Mouse (Mus musculus) yolk sac, embryonic 10.5 days (tissue): ENCODE results near the gene Mpdz.

Experiments used
- DNase-seq: peaks from one replicate; pipeline ENCODE4 v3.0.0-alpha.2; 2017; ENCODE audit warnings: low spot score

The Mpdz gene

GRCm38 (mm10) chr4:81389263-81389662 is 53.4 kb downstream of the Mpdz start:
- DNase-seq, result no peak

DNA sequence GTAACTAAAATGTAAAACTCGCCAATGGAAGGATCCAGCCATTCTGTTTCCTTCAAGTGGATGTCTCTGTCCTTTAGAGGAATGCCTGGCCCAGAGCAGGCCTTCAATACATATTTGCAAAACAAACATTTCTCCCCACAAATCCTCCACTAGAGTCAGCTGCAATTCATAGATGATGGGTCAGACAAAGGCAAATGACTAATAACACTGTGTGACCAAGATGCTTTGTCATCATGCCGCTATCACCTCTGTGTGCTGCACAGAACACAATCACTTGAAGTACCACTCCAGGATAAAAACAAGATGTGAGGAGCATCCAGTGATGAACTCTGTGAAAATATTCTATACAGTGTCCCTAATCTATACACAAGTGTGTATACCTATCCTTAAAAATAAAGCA is 55.0 kb downstream of the Mpdz start:
- DNase-seq, result no peak

GRCm38 (mm10) chr4:81372355-81372754 is 70.3 kb downstream of the Mpdz start:
- no peak for DNase-seq

DNA sequence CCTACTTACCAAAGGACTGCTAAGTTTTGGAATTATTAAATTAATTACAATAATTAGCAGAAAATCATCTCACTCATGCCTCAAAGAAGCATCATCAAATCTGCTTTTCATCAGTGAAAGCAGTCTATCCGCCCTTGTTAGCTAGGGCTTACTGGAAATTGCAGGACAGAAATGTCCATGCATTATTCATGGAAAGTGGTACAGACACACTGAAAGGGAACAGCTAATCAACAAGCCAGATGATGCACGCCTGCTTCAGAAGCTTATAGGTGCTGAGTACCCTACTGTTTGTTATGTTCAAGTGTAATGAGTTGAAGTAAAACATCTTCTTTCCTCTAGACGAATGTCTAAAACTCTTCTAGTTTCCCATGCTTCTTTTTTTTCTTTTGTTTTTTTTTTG is 91.2 kb downstream of the Mpdz start:
- no peak for DNase-seq

DNA sequence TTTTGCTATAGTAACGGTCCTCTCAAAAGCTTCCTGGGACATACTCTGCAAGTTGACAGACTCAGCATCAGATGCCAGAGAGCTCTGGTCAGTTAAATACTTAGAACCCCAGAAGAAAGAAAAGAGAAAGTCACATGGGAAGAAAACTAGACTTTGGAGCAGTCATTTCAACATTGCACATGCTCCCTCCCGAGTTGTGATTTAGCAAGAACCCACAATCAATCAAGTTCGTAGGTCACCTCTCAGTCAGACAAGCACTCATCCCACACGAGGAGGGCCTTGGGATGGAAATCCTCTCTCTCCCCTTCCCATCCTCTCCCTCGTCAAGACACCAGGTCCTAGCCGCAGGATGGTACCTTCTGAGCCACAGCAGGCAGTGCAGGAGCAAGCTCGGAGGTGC is 94.0 kb downstream of the Mpdz start:
- DNase-seq, result no peak

DNA sequence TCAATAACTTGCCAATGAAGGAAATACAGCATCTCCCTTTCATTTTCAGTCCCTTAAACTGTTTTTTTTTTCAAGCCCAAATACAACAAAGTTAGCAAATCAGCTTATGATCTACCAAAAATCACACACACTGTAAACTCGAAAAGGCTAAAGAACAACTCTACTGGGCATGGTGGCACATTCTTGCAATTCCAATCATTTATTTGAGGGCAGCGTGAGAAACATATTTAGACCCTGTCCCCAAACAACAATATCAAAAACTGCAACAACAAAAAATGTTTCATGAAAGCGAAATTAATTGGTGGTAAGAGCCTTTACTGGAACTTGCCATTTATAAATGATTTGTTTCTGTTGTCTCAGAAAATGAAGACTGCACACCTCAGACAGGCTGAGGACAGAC is 97.5 kb downstream of the Mpdz start:
- no peak for DNase-seq

- no peak for DNase-seq
These were observed 109.0 kb downstream of the Mpdz start for GRCm38 (mm10) chr4:81333628-81333991.

DNA sequence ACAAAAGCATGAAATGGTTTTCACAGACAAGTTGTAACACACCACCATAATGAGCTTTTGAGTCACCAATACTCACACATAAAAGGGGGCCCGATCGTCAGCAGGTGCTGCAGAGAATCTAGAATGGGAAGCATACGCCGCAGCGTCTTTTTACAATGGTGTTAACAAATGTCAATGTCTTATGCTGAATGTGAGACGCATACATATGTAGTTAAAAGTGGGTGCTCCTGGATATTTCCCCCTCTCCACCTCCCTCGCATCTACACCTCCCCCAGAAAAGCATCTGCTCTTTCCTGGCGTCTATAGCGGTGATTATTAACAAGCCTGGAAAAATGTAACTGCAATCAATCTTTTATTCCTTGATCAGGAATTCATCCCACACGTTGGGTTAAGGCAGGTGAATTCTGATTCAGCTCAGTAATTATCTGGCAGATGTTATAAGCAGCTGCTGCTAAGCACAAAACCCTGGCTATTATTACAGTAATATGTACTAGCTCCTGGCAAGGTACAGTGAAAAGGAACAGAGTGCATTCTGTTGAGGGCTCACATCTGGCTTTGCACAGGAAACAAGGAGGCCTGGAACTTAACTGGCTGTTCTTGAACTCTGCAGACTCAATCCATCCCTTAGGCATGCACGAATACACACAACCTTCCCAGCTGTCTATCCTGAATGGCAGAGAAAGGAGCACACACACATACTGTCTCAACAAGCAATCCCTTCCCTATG is 109.6 kb downstream of the Mpdz start:
- no peak for DNase-seq

DNA sequence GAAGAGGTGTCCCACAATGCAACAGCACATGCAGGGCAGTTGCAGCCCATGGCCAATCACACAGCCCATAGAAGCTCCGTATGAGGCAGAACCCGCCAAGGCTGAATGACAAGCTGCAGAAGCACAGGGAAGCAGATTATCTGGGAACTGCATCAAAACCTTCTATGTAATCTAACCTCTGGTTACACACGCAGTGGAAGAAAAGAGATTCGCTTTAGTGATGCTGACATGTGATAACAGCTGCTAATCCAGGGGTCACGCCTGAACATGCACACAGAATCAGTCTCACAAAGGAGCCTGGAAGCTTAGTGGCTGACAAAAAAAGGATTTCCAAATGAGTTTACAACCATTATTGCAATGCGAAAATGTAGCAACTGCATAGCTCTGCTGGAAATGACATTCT is 110.2 kb downstream of the Mpdz start:
- DNase-seq, result no peak

- DNase-seq, result no peak
These were observed 114.9 kb downstream of the Mpdz start for GRCm38 (mm10) chr4:81327694-81328093.

DNA sequence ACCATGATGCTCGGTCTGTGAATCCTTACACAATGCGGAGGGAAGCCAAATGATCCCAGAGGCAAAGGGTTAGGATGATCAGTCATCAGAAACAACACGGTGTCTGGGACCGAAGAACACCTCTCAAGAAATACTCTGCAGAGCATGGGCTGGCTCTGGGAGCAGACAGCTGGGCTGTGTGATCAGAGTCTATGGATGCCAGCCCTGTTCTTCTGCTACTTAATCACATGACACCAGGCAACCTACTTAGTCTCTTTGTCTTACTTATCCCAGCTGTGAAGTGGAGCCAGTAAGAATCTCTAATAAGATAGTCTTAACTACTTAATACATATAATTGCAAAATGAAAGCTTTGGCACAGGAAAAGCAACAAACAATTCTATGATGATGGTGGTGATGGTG is 118.8 kb downstream of the Mpdz start:
- DNase-seq, result no peak

- DNase-seq, result no peak
These were observed 120.4 kb downstream of the Mpdz start for GRCm38 (mm10) chr4:81322232-81322631.

GRCm38 (mm10) chr4:81314618-81315017 is 128.0 kb downstream of the Mpdz start:
- DNase-seq, result no peak

GRCm38 (mm10) chr4:81313246-81313645 is 129.4 kb downstream of the Mpdz start:
- DNase-seq, result no peak

- DNase-seq, result no peak
These were observed 132.5 kb downstream of the Mpdz start for GRCm38 (mm10) chr4:81310168-81310474.

DNA sequence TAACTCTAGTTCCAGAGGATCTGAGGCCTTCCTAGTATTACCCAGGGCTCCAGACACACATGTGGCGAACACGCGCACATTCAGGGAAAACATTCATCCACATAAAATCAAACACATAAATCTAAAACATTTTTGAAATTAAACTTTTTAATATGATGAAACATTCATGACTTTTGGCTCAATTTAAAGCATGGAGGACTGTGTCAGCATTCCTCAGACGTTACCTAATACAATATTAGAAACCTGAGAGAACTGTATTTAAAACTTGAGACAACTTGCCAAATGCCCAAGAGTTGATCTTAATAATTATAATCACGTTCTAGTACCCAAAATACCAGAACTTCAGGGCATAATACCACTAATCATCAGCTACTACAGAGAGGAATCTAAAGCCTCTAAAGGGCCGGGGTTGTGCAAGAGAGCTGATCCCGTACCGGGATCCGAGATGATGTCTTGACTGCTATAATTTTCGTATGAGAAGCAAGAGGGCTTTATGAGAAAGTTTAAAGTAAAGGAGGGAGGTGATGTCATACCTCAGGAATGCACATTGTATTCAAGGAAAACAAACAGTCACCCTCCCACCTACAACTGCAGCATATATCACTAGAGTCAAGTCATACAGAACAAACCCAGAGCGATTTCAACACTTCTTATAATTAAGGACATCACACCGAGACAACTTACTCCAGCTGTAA is 133.0 kb downstream of the Mpdz start:
- DNase-seq, result no peak

DNA sequence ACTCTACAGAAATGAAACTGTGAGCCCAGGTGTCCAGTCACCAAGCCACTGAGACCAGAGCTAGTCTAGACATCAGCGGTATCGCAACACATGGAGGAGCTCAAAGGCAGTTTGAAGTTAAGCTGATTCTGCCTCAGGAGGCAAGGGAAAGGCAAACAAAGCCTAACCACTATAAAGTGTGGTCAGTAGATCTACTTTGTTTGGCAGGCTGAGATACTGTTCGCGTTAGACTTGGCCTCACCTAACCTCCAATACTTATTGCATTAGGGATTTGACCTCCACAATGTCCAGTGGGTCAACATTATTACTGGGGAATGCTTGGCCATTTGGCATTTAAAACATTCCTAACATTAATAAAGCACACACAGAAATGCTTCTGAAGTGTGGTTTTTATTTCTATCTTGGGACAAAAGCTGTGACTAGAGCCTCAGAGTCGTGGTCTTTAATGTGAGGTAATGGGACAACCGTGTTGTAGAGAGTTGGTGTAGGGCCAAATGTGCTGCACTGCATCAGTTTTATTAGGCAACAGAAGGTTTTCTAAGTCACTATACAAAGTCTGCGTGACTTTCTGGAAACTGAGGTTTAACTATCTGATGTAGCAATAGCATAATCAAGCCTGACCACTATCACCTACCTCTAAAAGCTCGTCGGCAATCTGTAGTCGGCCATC is 134.9 kb downstream of the Mpdz start:
- DNase-seq, result no peak

DNA sequence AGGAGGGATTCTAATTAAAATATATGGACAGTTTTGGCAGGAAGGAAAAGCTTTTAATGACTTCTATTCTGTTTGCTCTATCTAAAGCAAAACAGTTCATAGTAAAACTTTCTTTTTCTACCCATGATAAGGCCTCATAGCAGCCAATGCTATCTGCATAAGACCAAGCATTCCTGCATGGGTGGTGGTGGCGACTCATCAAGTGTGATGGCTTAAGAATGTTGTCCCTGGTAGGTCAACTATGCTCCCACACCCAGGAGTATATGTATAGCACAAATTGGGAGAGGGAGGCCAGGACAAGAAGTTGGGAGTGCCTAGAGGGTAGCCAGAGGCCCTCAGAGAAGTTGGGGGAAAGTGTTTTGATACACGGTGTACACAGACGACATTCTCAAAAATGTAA is 140.6 kb downstream of the Mpdz start:
- no peak for DNase-seq

DNA sequence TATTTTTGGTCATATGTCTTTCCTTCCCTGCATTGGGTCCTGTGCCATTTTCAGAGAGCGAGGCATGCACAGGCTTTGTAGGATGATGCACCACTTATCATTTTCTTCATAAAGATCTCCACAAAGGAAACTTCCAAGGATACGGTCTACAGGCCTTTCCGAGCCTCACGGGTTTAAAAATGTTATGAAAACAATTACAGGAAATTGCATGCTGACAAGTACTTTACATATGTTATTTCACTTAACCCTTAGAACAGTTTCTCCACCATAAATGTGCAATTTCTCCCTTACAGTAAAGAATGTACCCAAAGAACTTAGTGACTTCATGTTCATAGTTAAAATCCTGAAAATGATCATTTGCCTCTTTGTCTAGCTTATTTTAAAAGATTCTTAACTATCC is 144.2 kb downstream of the Mpdz start:
- no peak for DNase-seq

- DNase-seq, result no peak
These were observed 149.3 kb downstream of the Mpdz start for GRCm38 (mm10) chr4:81293309-81293708.

DNA sequence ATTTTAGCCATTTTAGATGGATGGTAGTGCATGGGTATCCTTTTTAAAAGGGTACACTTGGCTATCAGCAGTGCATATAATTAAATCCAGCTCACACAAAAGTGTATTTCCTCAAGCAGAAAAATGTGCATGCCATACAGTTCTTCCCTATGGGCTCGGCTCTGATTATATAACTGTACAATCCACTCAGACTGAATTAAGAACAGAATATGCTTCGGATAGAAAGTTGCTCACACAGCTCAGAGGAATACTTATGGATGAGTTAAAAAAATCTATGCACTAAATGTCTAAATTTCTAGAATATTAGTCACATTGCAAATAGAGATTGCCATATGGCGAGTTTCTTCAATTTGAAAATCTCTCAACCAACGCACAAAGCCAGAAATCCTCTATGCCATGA is 157.1 kb downstream of the Mpdz start:
- no peak for DNase-seq

GRCm38 (mm10) chr4:81283611-81284010 is 159.0 kb downstream of the Mpdz start:
- DNase-seq, result no peak

GRCm38 (mm10) chr4:81283081-81283480 is 159.5 kb downstream of the Mpdz start:
- no peak for DNase-seq

GRCm38 (mm10) chr4:81280098-81280497 is 162.5 kb downstream of the Mpdz start:
- DNase-seq, result no peak
